Mouse (Mus musculus): ENCODE measurements around the gene Cracr2a.

GRCm38 (mm10) chr6:127565951-127566732 lies 5.0 kb downstream of the Cracr2a start:
- no peak for TF ChIP-seq CTCF (IDR thresholded peaks at IDR 0.05; ENCODE audit: low read depth, low read length)
- no peak for TF ChIP-seq GATA1 (IDR thresholded peaks at IDR 0.05; ENCODE audit: borderline replicate concordance, low read length)
- no peak for TF ChIP-seq POLR2AphosphoS5 (IDR thresholded peaks at IDR 0.05; ENCODE audit: insufficient replicate concordance, low read depth, low read length)

All from G1E (cell line).